Mouse (Mus musculus) small intestine, adult 10 weeks (tissue): ENCODE measurements around the gene Olfr1009. TPM values are rescaled to one million over a fixed set of nuclear protein-coding genes. Genes with fewer than 3 reads are reported as not detected.

Experiments used
- polyA plus RNA-seq: library from polyadenylated mRNA; stranded (reverse); fragments of 350-450 nt; fragmentation: Illumina TruSeq; extraction: RNeasy Lipid Tissue Mini Kit (QIAGEN cat#74804); gene quantifications from one replicate; pipeline ENCODE4 v1.2.3, GENCODE M21; 2014; ENCODE audit warnings: low replicate concordance

The Olfr1009 gene
- polyA plus RNA-seq = not detected

GRCm38 (mm10) chr2:85715119-85715518, at the start of gene Olfr1009:
TSS of gene Olfr1009 (plus strand) at chr2:85715419.

GRCm38 (mm10) chr2:85678667-85679066, 36.6 kb upstream of the Olfr1009 start, which contains the start of gene Olfr1006:
TSS of gene Olfr1006 (minus strand) at chr2:85678767.

GRCm38 (mm10) chr2:85689131-85689530, 26.1 kb upstream of the Olfr1009 start, which contains the start of gene Olfr1008:
TSS of gene Olfr1008 (plus strand) at chr2:85689431.

GRCm38 (mm10) chr2:85762666-85763065, 47.4 kb downstream of the Olfr1009 start, which contains the start of gene Olfr1012:
TSS of gene Olfr1012 (minus strand) at chr2:85762766.

GRCm38 (mm10) chr2:85766798-85767197, 51.6 kb downstream of the Olfr1009 start, which contains the start of gene Olfr1013:
TSS of gene Olfr1013 (plus strand) at chr2:85767098.

GRCm38 (mm10) chr2:85772413-85772812, 57.2 kb downstream of the Olfr1009 start, which contains the start of gene Olfr1014:
TSS of gene Olfr1014 (plus strand) at chr2:85772713.

Other genes starting within 250 kb of the Olfr1009 start
- gene 4833423E24Rik, start 196.4 kb upstream of the Olfr1009 start, polyA plus RNA-seq = 0.22 TPM
- gene Olfr996, start 136.2 kb upstream of the Olfr1009 start, polyA plus RNA-seq = not detected
- not detected for gene Olfr998, start 126.5 kb upstream of the Olfr1009 start, polyA plus RNA-seq
- gene Olfr1000, start 103.5 kb upstream of the Olfr1009 start, polyA plus RNA-seq = not detected
- gene Olfr1002, start 64.7 kb upstream of the Olfr1009 start, polyA plus RNA-seq = not detected
- gene Olfr154, start 51.0 kb upstream of the Olfr1009 start, polyA plus RNA-seq = not detected
- not detected for gene Olfr1006, start 36.7 kb upstream of the Olfr1009 start, polyA plus RNA-seq
- not detected for gene Olfr1008, start 26.0 kb upstream of the Olfr1009 start, polyA plus RNA-seq
- gene Olfr1012, start 47.3 kb downstream of the Olfr1009 start, polyA plus RNA-seq = not detected
- gene Olfr1013, start 51.7 kb downstream of the Olfr1009 start, polyA plus RNA-seq = not detected
- gene Olfr1014, start 57.3 kb downstream of the Olfr1009 start, polyA plus RNA-seq = not detected
- not detected for gene Olfr1015, start 66.6 kb downstream of the Olfr1009 start, polyA plus RNA-seq
- not detected for gene Olfr1016, start 87.1 kb downstream of the Olfr1009 start, polyA plus RNA-seq
- not detected for gene Olfr1018, start 103.1 kb downstream of the Olfr1009 start, polyA plus RNA-seq
- not detected for gene Olfr1019, start 130.1 kb downstream of the Olfr1009 start, polyA plus RNA-seq
- not detected for gene Olfr1020, start 131.6 kb downstream of the Olfr1009 start, polyA plus RNA-seq
- not detected for gene Olfr1022, start 153.2 kb downstream of the Olfr1009 start, polyA plus RNA-seq
- not detected for gene Olfr1023, start 170.2 kb downstream of the Olfr1009 start, polyA plus RNA-seq
- not detected for gene Olfr1024, start 189.6 kb downstream of the Olfr1009 start, polyA plus RNA-seq
- gene Olfr1025-ps1, start 199.8 kb downstream of the Olfr1009 start, polyA plus RNA-seq = not detected
- not detected for gene Olfr1026, start 206.1 kb downstream of the Olfr1009 start, polyA plus RNA-seq
- gene Olfr1028, start 235.0 kb downstream of the Olfr1009 start, polyA plus RNA-seq = not detected